Mouse (Mus musculus) stomach, postnatal 0 days (tissue): Measurements from ENCODE around the gene Clec1a.

Source experiments
- CTCF ChIP-seq: IDR thresholded peaks from 2 replicates; pipeline ENCODE4 v1.5.1; 2016; ENCODE audit warnings: antibody characterized with exemption, low read depth, mild to moderate bottlenecking, moderate library complexity
- EP300 ChIP-seq: optimal IDR thresholded peaks from 2 replicates; pipeline ENCODE3; 2016; ENCODE audit warnings: antibody characterized with exemption

DNA sequence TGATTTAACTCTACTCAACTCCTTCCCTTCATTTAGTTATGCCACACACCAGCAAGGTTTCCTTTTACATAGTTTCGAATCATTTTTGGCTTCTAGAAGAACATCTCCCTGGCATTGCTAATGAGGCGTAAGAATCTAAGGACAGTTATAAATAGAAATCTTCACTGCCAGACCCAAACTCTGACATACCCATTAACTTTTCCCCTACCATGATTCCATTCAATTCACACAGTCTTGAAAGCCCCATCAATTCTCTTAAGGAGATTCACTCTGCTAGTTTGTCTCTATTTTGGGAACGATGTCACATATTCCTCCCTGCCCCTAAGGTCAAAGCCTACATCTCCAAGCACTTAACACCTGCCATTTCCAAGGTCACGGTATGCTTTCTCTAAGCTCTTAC lies 66.8 kb downstream of the Clec1a start:
- no peak for TF ChIP-seq CTCF
- TF ChIP-seq EP300, result no peak
